Mouse (Mus musculus): ENCODE data around the gene Dusp10. TPM values are rescaled to one million over a fixed set of nuclear protein-coding genes. Genes with fewer than 3 reads are reported as not detected.

The Dusp10 gene
- polyA plus RNA-seq, 1 experiment from 2014 or later = 5.0 TPM

DNA sequence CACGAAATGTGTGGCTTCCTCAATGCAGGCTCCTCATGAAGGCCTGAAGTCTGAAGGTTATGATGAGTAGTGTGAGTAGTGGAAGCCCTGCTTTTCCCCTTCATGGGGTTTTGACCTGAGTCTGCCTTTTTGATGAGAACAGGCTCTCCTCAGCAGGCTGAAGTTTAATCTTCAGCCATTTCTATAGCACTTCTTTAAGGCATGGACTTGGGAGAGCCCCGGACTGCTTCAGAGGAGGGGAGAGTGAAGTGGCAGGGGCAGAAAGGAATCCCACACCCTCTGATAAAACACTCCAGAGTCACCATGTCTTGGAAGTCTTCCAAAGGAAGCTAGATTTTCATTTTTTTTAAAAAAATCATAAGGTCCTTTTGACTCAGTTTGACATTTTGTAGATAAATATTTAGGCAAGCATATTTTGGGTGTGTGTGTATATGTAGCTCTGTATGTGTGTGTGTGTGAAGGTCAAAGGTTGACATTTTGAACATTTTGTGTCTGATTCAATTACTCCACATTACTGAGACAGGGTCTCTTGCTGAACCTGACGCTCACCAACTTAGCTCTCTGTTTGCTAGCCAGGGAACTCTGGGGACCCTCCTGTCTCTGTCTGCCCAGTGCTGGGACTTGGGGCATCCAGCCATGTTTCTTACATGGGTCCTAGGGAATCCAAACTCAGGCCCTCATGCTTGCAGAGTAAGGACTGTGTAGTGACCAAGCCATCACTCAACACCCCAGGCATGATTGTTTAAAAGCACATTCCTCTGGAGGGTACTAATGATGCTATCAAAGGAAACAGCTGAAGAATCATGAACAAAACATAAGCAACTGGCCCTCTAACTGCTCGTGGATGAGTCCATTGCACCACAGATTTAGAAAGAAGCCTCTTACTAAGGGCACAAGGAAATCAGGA, 48.0 kb downstream of the Dusp10 start:
- no peak for ATAC-seq (ENCODE audit: low FRiP score, low read depth)
- Histone ChIP-seq H3K4me1 (replicated peaks) (peaks cover 4% of the 10 kb centered on the region), H3K9me3 (no peaks in the 10 kb centered on the region), H3K9ac (no peak overlapping the region), H3K27me3 (no peaks in the 10 kb centered on the region), H3K4me2 (no peak overlapping the region), H3K27ac (replicated peaks) (no peak overlapping the region), H3K4me3 (no peak overlapping the region), H3K36me3 (no peaks in the 10 kb centered on the region)
- WGBS = 71% methylated on average over 4 of the region's 4 CpGs

DNA sequence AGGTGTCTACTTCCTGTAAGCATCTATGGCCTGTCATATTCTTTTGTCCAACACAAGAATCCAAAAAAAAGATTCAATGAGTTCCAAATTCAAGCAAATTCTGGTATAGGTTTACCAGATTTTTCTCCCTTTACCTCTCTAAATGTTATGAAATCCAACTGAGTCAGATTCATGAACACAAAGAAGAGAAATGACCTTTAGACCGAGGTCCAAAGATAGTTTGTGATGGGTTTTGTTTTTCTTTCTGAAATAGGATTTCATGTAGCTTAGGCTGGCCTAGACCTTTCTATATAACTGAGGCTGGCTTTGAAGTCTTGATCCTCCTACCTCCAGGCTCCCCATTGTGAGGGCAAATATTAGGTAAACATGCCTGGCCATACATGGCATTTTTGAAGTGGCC, 48.8 kb downstream of the Dusp10 start:
- H3K27me3 ChIP-seq = no peaks in the 10 kb centered on the region
- no peak overlapping the region for H3K4me2 ChIP-seq
- no peak overlapping the region for H3K4me3 ChIP-seq
- no peak for ATAC-seq (ENCODE audit: low FRiP score, low read depth)
- peaks cover 9% of the 10 kb centered on the region for H3K4me1 ChIP-seq (replicated peaks)
- no peak overlapping the region for H3K9ac ChIP-seq
- no peaks in the 10 kb centered on the region for H3K9me3 ChIP-seq
- 82% methylated on average over 1 of the region's 1 CpGs for WGBS
- H3K27ac ChIP-seq (replicated peaks) = no peak overlapping the region
- no peaks in the 10 kb centered on the region for H3K36me3 ChIP-seq

- Histone ChIP-seq H3K36me3 (no peaks in the 10 kb centered on the region), H3K9ac (no peak overlapping the region), H3K4me2 (no peak overlapping the region), H3K27ac (replicated peaks) (no peak overlapping the region), H3K9me3 (no peaks in the 10 kb centered on the region), H3K4me1 (replicated peaks) (peaks cover 9% of the 10 kb centered on the region), H3K4me3 (no peak overlapping the region), H3K27me3 (no peaks in the 10 kb centered on the region)
- 83% methylated on average over 7 of the region's 7 CpGs for WGBS
- ATAC-seq (ENCODE audit: low FRiP score, low read depth) = no peak
These were observed 51.2 kb downstream of the Dusp10 start for GRCm38 (mm10) chr1:184064306-184064705.

GRCm38 (mm10) chr1:184065589-184066361, 52.7 kb downstream of the Dusp10 start:
- Histone ChIP-seq H3K4me1 (replicated peaks) (peaks cover 9% of the 10 kb centered on the region), H3K27ac (replicated peaks) (0 out of 2 replicates have a peak overlapping the region, but pooled peaks have one; percentile 7), H3K9me3 (no peaks in the 10 kb centered on the region), H3K4me2 (no peak overlapping the region), H3K4me3 (no peak overlapping the region), H3K36me3 (no peaks in the 10 kb centered on the region), H3K9ac (no peak overlapping the region), H3K27me3 (no peaks in the 10 kb centered on the region)
- ATAC-seq (ENCODE audit: low FRiP score, low read depth) = peak; percentile 84
- WGBS = 47% methylated on average over 13 of the region's 13 CpGs

DNA sequence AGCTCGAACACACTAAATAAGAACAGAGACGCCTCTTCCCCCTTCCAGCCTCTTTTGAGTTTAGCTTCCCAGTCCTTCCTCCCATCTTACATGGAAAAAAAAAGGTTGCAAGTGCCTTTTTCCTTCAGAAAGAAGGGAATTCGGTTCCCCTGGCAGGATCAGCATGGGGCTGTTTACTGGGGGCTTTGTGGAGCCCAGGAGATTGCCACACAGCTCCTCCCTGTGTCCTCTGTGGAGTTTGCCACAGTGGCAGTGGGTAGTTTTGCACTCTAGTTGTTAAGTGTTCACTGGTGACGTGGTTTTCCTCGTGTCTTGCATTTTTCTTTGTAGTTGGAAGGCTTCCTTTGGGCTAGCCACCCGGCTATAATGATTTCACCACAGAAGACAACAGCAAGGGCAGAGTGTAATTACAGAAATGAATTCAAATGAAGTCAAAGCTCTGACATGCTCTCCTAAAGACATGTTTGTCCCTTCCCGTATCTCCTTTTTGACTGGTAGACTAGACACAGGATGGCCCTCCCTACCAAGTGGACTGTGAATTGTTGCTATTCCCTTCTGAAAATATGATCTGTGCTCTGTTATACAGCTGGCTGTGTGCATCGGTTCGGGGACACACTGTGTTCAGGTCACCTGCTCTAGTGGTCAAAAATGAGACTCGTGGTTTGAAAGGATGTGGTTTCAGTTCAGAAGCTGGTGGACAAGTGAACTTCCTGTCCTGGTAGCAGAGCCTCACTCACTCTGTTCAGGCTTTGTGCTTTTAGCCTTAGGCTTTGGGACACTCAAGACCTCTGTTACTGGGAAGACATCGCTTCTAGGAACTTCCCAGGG, 53.6 kb downstream of the Dusp10 start:
- H3K4me3 ChIP-seq = no peak overlapping the region
- no peak overlapping the region for H3K4me2 ChIP-seq
- WGBS = 43% methylated on average over 11 of the region's 11 CpGs
- no peaks in the 10 kb centered on the region for H3K9me3 ChIP-seq
- no peak overlapping the region for H3K9ac ChIP-seq
- H3K27me3 ChIP-seq = no peaks in the 10 kb centered on the region
- no peak for ATAC-seq (ENCODE audit: low FRiP score, low read depth)
- no peaks in the 10 kb centered on the region for H3K36me3 ChIP-seq
- H3K27ac ChIP-seq (replicated peaks) = 0 out of 2 replicates have a peak overlapping the region, but pooled peaks have one; percentile 7
- H3K4me1 ChIP-seq (replicated peaks) = peaks cover 9% of the 10 kb centered on the region

GRCm38 (mm10) chr1:184067704-184068558, 54.8 kb downstream of the Dusp10 start:
- Histone ChIP-seq H3K27me3 (no peaks in the 10 kb centered on the region), H3K36me3 (no peaks in the 10 kb centered on the region), H3K4me2 (no peak overlapping the region), H3K4me3 (no peak overlapping the region), H3K9me3 (no peaks in the 10 kb centered on the region), H3K27ac (replicated peaks) (no peak overlapping the region), H3K4me1 (replicated peaks) (peaks cover 9% of the 10 kb centered on the region), H3K9ac (no peak overlapping the region)
- WGBS = 94% methylated on average over 18 of the region's 18 CpGs
- no peak for ATAC-seq (ENCODE audit: low FRiP score, low read depth)

DNA sequence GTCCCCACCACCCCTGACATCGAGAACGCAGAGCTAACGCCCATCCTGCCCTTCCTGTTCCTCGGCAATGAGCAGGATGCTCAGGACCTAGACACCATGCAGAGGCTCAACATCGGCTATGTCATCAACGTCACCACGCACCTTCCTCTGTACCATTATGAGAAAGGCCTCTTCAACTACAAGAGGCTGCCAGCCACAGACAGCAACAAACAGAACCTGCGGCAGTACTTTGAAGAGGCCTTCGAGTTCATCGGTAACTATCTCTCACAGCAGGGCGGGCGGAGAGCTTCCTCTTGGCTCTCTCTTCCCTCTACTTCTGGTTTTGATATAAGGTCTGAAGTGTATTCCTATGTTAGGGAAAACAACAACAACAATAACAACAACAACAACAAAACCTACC, 55.9 kb downstream of the Dusp10 start:
- Histone ChIP-seq H3K4me3 (no peak overlapping the region), H3K9ac (no peak overlapping the region), H3K27ac (replicated peaks) (no peak overlapping the region), H3K36me3 (no peaks in the 10 kb centered on the region), H3K9me3 (no peaks in the 10 kb centered on the region), H3K4me2 (no peak overlapping the region), H3K27me3 (no peaks in the 10 kb centered on the region), H3K4me1 (replicated peaks) (peaks cover 9% of the 10 kb centered on the region)
- no peak for ATAC-seq (ENCODE audit: low FRiP score, low read depth)
- 97% methylated on average over 12 of the region's 12 CpGs for WGBS

DNA sequence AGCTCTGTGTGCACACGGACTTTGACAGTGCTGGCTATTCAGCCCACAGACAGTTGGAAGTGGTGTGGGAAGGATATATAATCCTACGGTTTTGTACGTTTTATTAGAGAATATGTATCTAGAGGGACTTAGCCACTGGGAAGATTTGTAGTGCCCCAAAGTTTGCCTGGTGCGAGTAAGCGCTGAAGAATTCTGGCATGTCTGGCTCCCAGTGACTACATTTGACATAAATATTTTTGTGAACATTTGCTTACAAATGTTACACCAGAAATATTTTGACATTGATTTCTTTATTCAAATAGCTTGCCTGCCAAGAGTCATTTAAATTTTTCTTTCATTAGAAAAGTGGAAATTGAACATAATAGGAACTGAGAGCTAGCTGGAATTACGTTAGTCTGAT, 63.0 kb downstream of the Dusp10 start:
- Histone ChIP-seq H3K27ac (replicated peaks) (no peak overlapping the region), H3K9me3 (no peaks in the 10 kb centered on the region), H3K4me3 (no peak overlapping the region), H3K9ac (no peak overlapping the region), H3K36me3 (no peaks in the 10 kb centered on the region), H3K4me2 (no peak overlapping the region), H3K27me3 (no peaks in the 10 kb centered on the region), H3K4me1 (replicated peaks) (no peaks in the 10 kb centered on the region)
- ATAC-seq (ENCODE audit: low FRiP score, low read depth) = no peak
- 87% methylated on average over 6 of the region's 6 CpGs for WGBS

- H3K4me1 ChIP-seq (replicated peaks) = no peaks in the 10 kb centered on the region
- ATAC-seq (ENCODE audit: low FRiP score, low read depth) = no peak
- H3K9me3 ChIP-seq = no peaks in the 10 kb centered on the region
- no peaks in the 10 kb centered on the region for H3K27me3 ChIP-seq
- H3K27ac ChIP-seq (replicated peaks) = no peak overlapping the region
- no peaks in the 10 kb centered on the region for H3K36me3 ChIP-seq
- no peak overlapping the region for H3K4me3 ChIP-seq
- WGBS = 68% methylated on average over 2 of the region's 2 CpGs
- no peak overlapping the region for H3K9ac ChIP-seq
- H3K4me2 ChIP-seq = no peak overlapping the region
These were observed 63.7 kb downstream of the Dusp10 start for GRCm38 (mm10) chr1:184076756-184077155.

DNA sequence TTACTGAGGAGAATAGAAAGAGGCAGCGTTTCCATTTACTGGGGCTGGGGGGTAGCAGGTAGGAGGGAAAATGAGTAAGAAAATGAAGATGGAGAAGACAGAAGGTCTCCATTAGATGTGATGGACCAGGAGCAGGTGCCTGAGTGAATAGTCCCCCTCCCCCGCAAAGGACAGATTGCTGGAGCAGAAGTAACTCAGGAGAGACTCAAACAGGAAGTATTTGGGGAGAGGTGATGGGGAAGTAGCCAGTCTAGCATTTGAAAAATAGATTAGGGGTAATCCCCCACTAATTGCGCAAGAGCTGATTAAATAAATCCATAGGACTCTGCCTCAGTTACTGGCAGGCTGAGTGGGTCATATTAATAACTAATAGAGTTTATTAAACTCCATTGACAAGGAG, 66.2 kb downstream of the Dusp10 start:
- H3K9ac ChIP-seq = no peak overlapping the region
- H3K4me1 ChIP-seq (replicated peaks) = no peaks in the 10 kb centered on the region
- no peaks in the 10 kb centered on the region for H3K9me3 ChIP-seq
- H3K4me3 ChIP-seq = no peak overlapping the region
- H3K36me3 ChIP-seq = no peaks in the 10 kb centered on the region
- no peak overlapping the region for H3K4me2 ChIP-seq
- ATAC-seq (ENCODE audit: low FRiP score, low read depth) = no peak
- no peaks in the 10 kb centered on the region for H3K27me3 ChIP-seq
- no peak overlapping the region for H3K27ac ChIP-seq (replicated peaks)
- WGBS = 92% methylated on average over 3 of the region's 3 CpGs

- ATAC-seq (ENCODE audit: low FRiP score, low read depth) = no peak
- Histone ChIP-seq H3K36me3 (no peaks in the 10 kb centered on the region), H3K4me3 (no peak overlapping the region), H3K9ac (no peak overlapping the region), H3K4me1 (replicated peaks) (no peaks in the 10 kb centered on the region), H3K27ac (replicated peaks) (no peak overlapping the region), H3K9me3 (no peaks in the 10 kb centered on the region), H3K4me2 (no peak overlapping the region), H3K27me3 (no peaks in the 10 kb centered on the region)
- 79% methylated on average over 3 of the region's 3 CpGs for WGBS
These were observed 69.6 kb downstream of the Dusp10 start for GRCm38 (mm10) chr1:184082661-184083060.
